Mouse (Mus musculus) adrenal gland, adult 2 months (tissue): ENCODE data around the gene Ogdhl. TPM values are rescaled to one million over a fixed set of nuclear protein-coding genes. Genes with fewer than 3 reads are reported as not detected.

ENCODE experiments used
- DNase-seq: peaks from one replicate; pipeline ENCODE4 v3.0.0; 2021
- polyA plus RNA-seq: library from polyadenylated mRNA; depleted of rRNA; stranded (reverse); fragments of >200 nt; gene quantifications from 2 replicates; pipeline ENCODE4 v1.2.3, GENCODE M21; 2012; rRNA removed
- total RNA-seq, 2 experiments: library from RNA; stranded (reverse); gene quantifications; 2 replicates each; pipeline ENCODE4 v1.2.3; 2021

The Ogdhl gene
- total and polyA plus RNA-seq, 3 experiments = 5.5 to 10.6 (median 7.1) TPM

DNA sequence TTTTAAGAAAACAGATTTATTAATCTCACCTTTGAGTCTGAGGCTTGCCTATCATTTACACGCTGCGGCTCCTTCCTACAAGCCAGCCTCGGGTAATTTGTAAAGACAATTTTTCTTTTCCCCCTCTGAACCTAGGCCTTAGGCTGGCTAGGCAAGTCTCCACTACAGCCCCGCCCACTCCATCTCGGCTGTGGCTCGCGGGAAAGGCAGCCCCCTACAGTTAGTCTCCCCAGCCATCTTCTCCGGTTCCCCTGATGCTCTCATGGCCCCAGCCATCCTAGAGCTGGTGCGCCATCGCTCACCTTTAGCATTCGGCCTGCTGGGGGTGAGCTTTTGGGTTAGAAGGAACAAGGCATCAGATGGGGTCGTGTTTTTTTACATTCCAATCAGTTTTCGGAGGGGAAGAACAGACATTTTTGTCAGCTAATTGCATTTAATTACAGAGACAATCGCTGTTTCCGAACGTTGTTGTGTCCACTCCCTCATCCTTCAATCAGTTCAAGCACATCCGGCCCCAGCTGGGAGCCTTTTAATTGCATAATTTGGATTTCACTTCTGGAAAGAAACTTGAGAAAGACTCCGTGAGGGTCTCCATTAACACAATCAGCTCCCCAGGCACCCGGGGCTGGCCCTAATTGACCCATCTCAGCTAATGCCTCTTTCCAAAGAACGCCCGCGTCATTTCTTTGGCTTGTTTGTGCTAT, 57.7 kb downstream of the Ogdhl start:
- no peak for DNase-seq

DNA sequence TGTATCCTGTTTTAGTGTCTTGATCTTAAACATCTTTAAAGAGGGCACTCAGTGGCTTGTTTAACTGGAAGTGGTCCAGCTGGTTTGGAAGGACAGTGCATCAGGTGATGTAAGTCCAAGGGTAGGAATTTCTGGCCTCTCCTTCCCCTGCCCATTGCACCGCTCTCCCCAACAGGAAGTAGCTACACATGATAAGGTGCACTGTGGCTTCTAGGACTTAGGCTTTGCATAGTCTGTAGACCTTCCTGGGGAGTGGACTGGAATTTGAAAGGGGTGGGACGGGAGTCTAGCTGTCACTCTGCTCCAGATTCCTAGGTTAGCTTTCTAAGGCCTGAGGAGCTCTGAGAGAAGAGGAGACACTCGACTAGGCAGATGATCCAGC, 58.3 kb downstream of the Ogdhl start:
- no peak for DNase-seq

DNA sequence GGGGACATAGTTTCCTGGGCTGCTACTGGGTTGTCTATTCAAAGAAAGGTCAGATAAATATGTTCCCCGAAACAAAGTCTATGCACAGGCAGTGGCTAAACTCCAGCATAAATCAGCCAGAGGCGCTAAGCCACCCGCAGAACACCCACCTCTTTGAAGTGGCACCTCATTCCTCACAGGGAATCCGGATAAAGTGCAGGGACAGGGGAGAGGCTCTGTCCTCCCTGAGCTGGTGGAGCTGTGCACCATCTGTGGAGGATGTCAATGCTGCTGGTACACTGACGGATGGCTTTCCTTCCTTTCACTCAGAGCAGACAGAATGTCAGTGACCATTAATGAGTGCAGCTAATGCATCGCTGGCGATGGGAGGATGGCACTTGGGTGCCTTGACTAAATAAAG, 59.2 kb downstream of the Ogdhl start:
- no peak for DNase-seq

DNA sequence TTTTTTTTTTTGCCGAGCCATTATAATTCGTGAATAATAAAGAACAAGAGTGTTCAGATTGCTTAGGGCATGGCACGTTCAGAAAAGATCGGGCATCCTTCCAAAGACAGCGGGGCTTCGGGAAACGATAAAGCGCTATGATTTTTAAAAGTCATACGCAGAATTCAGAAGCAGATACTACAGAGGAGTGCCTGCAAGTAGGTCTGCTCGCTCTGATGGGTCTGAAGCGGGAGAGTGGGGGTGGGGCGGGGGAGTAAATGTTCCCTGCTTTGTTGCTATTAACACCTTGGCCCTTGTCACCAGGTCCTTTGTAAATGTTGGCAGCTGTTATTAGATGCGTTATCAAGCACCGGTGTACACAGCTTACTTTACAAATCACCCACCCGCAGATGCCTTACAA, 59.8 kb downstream of the Ogdhl start:
- no peak for DNase-seq

DNA sequence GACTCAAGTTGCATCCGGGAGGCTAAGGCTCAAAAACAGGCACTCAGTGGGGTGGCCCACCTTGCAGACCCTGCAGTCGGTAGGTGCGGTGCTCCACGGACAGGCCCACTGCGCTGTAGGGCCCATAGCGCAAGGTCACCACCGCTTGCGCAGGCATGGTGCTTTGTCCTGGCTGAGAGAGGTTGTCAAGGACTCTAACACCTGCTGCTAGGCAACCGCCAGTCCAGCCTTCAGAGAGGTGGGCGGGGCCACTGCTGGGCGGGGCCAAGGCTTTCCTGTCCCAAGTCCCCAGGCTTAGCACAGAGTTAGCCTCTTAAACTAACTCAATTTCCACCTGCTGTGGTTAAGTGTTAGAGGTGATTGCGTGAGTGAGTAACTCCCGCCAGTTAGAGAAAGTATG, 66.4 kb downstream of the Ogdhl start, which contains the start of gene 1700024G13Rik:
Gene 1700024G13Rik, minus strand, starts transcription at position 196 of the 400 bp plus-strand sequence.
- peak; percentile 85 for DNase-seq

Other genes starting within 250 kb of the Ogdhl start
- gene Oxnad1, start 236.6 kb upstream of the Ogdhl start, total RNA-seq = 10 to 100 TPM; 41.8 to 41.9 TPM
- 16.8 and 18.5 TPM in 2 replicates for gene Oxnad1, start 236.6 kb upstream of the Ogdhl start, polyA plus RNA-seq
- 10 to 100 TPM; 67.7 to 74.9 TPM for gene Dph3, start 236.3 kb upstream of the Ogdhl start, total RNA-seq
- gene Dph3, start 236.3 kb upstream of the Ogdhl start, polyA plus RNA-seq = 7.0 and 8.4 TPM in 2 replicates
- gene Msmb, start 180.0 kb upstream of the Ogdhl start, total RNA-seq = not detected
- not detected in 2 replicates for gene Msmb, start 180.0 kb upstream of the Ogdhl start, polyA plus RNA-seq
- 100 to 1,000 TPM; 155 to 232 TPM for gene Ncoa4, start 162.2 kb upstream of the Ogdhl start, total RNA-seq
- gene Ncoa4, start 162.2 kb upstream of the Ogdhl start, polyA plus RNA-seq = 18.6 and 27.6 TPM in 2 replicates
- gene Timm23, start 120.1 kb upstream of the Ogdhl start, total RNA-seq = 100 to 1,000 TPM; 150 to 152 TPM
- gene Timm23, start 120.1 kb upstream of the Ogdhl start, polyA plus RNA-seq = 165 TPM in 2 replicates
- 10 to 100 TPM; 49.0 to 69.1 TPM for gene Parg, start 120.1 kb upstream of the Ogdhl start, total RNA-seq
- gene Parg, start 120.1 kb upstream of the Ogdhl start, polyA plus RNA-seq = 6.3 and 8.9 TPM in 2 replicates
- gene 1700024G13Rik, start 66.4 kb downstream of the Ogdhl start, total RNA-seq = not detected
- not detected in 2 replicates for gene 1700024G13Rik, start 66.4 kb downstream of the Ogdhl start, polyA plus RNA-seq
- not detected for gene Slc18a3, start 142.8 kb downstream of the Ogdhl start, total RNA-seq
- 0.06 and 0.08 TPM in 2 replicates for gene Slc18a3, start 142.8 kb downstream of the Ogdhl start, polyA plus RNA-seq
- gene Chat, start 144.0 kb downstream of the Ogdhl start, total RNA-seq = not detected
- not detected in 2 replicates for gene Chat, start 144.0 kb downstream of the Ogdhl start, polyA plus RNA-seq
- gene Ercc6, start 191.5 kb downstream of the Ogdhl start, total RNA-seq = 10 to 100 TPM in 1 of 2 experiments, 1 to 10 TPM in 1; 9.0 to 11.9 TPM
- gene Ercc6, start 191.5 kb downstream of the Ogdhl start, polyA plus RNA-seq = 1.8 and 1.9 TPM in 2 replicates